Mouse (Mus musculus) C2C12 (cell line): ENCODE results near the gene Akap8l.

Experiments used
- CEBPB ChIP-seq: IDR thresholded peaks from one replicate; pipeline ENCODE4 v1.6.1; 2011; ENCODE audit warnings: low read depth, mild to moderate bottlenecking, control low read depth, moderate library complexity
- CTCF ChIP-seq: IDR thresholded peaks from one replicate; pipeline ENCODE4 v1.5.1; 2011; ENCODE audit not compliant: control insufficient read depth, insufficient read depth, insufficient read length
- MAX ChIP-seq: IDR thresholded peaks from one replicate; pipeline ENCODE4 v1.6.1; 2011; ENCODE audit warnings: mild to moderate bottlenecking, control low read depth

DNA sequence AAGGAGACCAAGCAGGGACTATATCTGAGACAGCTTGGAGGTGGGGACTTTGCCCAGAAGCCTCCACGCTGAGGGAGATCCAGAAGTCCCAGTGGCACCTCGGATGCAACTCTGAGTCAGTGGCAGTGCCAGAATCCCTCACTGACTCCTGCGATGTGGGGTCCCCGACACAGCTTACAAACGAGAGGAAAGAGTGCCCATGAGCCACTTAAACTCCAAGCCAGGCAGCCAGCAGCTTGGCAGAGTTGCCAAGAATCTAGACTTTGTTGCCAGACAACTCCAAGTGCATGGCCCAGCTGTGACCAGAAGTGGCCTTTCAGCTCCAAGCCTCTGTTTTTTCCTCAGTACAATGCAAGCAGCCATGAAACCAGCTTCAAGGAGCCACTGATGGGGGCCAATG lies 33.3 kb upstream of the Akap8l start:
- TF ChIP-seq CTCF (no peak), CEBPB (no peak), MAX (no peak)
